Mouse (Mus musculus): ENCODE results near the gene Zbtb49.

DNA sequence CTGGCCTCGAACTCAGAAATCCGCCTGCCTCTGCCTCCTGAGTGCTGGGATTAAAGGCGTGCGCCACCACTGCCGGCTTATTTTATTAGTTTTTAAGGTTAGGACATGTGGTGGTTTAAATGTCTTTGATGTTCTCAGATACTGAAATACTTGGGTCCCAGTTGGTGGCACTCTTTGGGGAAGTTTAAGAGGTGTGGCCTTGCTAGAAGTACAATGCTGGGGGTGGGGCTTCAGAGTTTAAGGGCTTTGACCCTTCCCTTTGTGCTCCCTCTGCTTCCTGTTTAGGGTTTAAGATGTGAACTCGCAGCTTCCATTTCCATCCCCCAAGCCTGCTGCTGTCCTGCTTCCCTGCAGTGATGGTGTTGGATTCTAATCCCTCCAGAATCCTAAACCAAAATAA lies 21.7 kb upstream of the Zbtb49 start:
- TF ChIP-seq POLR2A (IDR thresholded peaks at IDR 0.05; ENCODE audit: low read depth, low read length) = no peak
- no peak for TF ChIP-seq CTCF (conservative IDR thresholded peaks at IDR 0.05; ENCODE audit: insufficient read depth, insufficient read length, low read depth, low read length)
